Mouse (Mus musculus) olfactory bulb, adult 2 months (tissue): ENCODE measurements around the gene Tcf19.

Experiments
- CTCF ChIP-seq: fragments of 200-500 bp; IDR thresholded peaks from 2 replicates; pipeline ENCODE4 v1.5.1; 2012; ENCODE audit warnings: low read depth, mild to moderate bottlenecking, low read length, moderate library complexity; ENCODE audit not compliant: insufficient read depth
- POLR2A ChIP-seq: fragments of 200-500 bp; IDR thresholded peaks from 2 replicates; pipeline ENCODE4 v1.6.1; 2012; ENCODE audit warnings: mild to moderate bottlenecking, low read depth, low read length, moderate library complexity; ENCODE audit not compliant: insufficient read depth

- TF ChIP-seq CTCF: no peak
- TF ChIP-seq POLR2A: no peak
Measured at GRCm38 (mm10) chr17:35526644-35527043, 10.0 kb upstream of the Tcf19 start.
